Mouse (Mus musculus): ENCODE results near the gene Ccdc182.

DNA sequence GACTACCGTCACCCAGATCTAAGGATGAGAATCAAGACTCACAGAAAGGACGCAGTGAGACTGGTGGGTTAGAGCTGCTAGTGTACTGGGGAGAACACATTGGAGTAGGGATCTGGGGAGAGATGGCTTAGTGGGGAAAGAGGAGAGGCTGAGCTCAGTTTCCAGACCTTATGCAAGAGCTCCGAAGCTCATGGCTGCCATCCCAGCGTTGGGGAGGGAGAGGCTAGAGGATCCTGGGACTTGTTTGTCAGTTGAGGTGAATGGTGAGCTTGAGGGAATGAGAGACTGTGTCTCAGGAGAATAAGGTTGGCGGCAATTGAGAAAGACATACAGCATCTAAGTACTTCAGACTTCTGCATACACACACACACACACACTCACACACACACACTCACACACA lies 45.2 kb upstream of the Ccdc182 start:
- TF ChIP-seq POLR2A (IDR thresholded peaks at IDR 0.05; ENCODE audit: borderline replicate concordance, low read depth, low read length), result no peak
- TF ChIP-seq CTCF (IDR thresholded peaks at IDR 0.05; ENCODE audit: low read depth, low read length), result no peak
